Mouse (Mus musculus) heart, embryonic 10.5 days (tissue): ENCODE measurements around the gene Eloa. TPM values are rescaled to one million over a fixed set of nuclear protein-coding genes. Genes with fewer than 3 reads are reported as not detected.

ENCODE experiments used
- DNase-seq: peaks from one replicate; pipeline ENCODE4 v3.0.0-alpha.2; 2017; ENCODE audit warnings: low spot score
- H3K27ac ChIP-seq: fragments of 300-500 bp; sonication (generic); 2 replicates; pipeline ENCODE4 v1.5.1; 2016; ENCODE audit warnings: mild to moderate bottlenecking
- H3K27me3 ChIP-seq: fragments of 300-500 bp; sonication (generic); 2 replicates; pipeline ENCODE4 v1.6.1; 2016; ENCODE audit warnings: mild to moderate bottlenecking; ENCODE audit not compliant: poor library complexity, insufficient read depth, severe bottlenecking
- H3K36me3 ChIP-seq: fragments of 300-500 bp; sonication (generic); 2 replicates; pipeline ENCODE4 v1.6.1; 2016; ENCODE audit warnings: mild to moderate bottlenecking, moderate library complexity
- H3K4me1 ChIP-seq: fragments of 300-500 bp; sonication (generic); 2 replicates; pipeline ENCODE4 v1.6.1; 2016; ENCODE audit warnings: mild to moderate bottlenecking
- H3K4me3 ChIP-seq: fragments of 300-500 bp; sonication (generic); 2 replicates; pipeline ENCODE4 v1.5.1; 2016; ENCODE audit warnings: mild to moderate bottlenecking, moderate library complexity
- H3K9me3 ChIP-seq: fragments of 300-500 bp; sonication (generic); 2 replicates; pipeline ENCODE4 v1.6.1; 2016; ENCODE audit warnings: mild to moderate bottlenecking, moderate library complexity
- WGBS: fragments of 180-500 bp; shearing (Covaris S2); methylation state at CpG from one replicate; pipeline ENCODE4 v1.1.7; 2016; 5-methylcytosine and 5-hydroxymethylcytosine counted together
- polyA plus RNA-seq: library from polyadenylated mRNA; unstranded; fragments of >200 nt; fragmentation: Nextera tagmentation; extraction: Ambion mirVana; gene quantifications from 2 replicates; pipeline ENCODE4 v1.2.1, GENCODE M21; 2016

Eloa gene
- polyA plus RNA-seq, 1 experiment from 2014 or later: 35.6 TPM

DNA sequence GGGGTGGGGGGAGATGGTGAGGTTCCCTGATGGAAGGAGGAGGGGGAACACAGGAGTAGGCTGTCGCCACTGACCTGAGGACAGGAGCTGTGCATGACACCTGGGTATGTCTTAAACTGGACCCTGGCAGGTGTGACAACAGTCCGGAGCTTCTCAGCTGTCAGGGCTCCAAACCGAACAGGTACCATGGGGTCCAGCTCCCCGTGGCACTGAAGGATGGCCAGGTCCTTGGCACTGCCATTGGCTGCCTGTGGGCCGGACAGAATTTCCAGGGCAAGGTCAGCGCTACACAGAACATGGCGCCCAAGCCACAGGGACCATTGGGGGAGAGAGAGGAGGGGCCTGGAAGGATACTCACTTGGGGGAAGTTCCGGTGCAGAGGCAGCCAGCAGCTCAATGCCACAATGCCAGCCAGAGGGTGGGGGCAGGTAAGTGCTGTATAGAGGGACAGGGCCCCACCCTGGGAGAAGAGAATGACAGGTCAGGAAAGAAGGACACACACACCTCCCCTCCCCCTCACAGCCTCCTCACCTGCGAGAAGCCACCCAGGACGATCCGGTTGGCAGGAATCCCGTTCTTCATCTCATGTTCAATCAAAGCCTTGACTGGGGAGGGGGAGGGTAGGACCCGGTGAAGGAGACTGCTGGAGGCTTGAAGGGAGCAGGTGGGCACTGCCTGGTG is 52.4 kb downstream of the Eloa start:
- Histone ChIP-seq H3K9me3 (no peaks in the 10 kb centered on the region), H3K27me3 (no peaks in the 10 kb centered on the region), H3K4me3 (peak overlapping the region; percentile 25; the same call in 1 of the 2 replicates), H3K27ac (no peak overlapping the region), H3K4me1 (peaks cover 58% of the 10 kb centered on the region), H3K36me3 (peaks cover 55% of the 10 kb centered on the region)
- DNase-seq: no peak
- 89% methylated on average over 13 of the region's 13 CpGs for WGBS

DNA sequence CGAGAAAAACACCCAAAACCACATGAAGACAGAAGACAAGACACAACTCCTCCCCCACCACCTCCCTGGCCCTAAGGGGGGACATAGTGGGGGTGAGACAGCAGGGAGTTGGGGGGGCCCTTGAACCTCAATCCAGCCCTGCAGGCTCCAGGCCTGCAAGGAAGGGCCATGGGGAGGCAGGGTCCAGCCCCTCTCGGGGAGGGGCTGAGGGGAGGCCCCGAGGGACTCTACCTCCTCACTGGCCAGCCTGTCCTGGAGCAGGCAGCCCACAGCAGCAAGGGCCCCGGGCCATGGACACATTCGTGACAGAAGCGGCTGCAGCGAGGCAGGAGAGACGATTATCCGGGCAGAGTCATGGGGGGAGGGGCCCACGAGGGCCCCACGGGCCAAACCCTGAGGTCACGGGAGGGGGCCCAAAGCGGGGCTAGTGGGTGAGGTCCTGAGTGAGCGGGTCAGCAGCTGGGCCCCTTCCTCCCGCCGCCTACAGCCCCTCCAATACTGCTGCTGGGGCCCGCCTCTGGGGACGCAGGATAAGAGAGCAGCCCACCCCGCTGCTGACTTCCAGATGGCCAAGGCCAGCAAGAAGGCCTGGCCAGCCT is 53.2 kb downstream of the Eloa start:
- peak overlapping the region; percentile 25; the same call in 1 of the 2 replicates for H3K4me3 ChIP-seq
- WGBS: 64% methylated on average over 19 of the region's 19 CpGs
- no peaks in the 10 kb centered on the region for H3K9me3 ChIP-seq
- DNase-seq: no peak
- peak overlapping the region; percentile 31; the same call in 1 of the 2 replicates for H3K27ac ChIP-seq
- no peaks in the 10 kb centered on the region for H3K27me3 ChIP-seq
- peaks cover 60% of the 10 kb centered on the region for H3K4me1 ChIP-seq
- peaks cover 55% of the 10 kb centered on the region for H3K36me3 ChIP-seq

DNA sequence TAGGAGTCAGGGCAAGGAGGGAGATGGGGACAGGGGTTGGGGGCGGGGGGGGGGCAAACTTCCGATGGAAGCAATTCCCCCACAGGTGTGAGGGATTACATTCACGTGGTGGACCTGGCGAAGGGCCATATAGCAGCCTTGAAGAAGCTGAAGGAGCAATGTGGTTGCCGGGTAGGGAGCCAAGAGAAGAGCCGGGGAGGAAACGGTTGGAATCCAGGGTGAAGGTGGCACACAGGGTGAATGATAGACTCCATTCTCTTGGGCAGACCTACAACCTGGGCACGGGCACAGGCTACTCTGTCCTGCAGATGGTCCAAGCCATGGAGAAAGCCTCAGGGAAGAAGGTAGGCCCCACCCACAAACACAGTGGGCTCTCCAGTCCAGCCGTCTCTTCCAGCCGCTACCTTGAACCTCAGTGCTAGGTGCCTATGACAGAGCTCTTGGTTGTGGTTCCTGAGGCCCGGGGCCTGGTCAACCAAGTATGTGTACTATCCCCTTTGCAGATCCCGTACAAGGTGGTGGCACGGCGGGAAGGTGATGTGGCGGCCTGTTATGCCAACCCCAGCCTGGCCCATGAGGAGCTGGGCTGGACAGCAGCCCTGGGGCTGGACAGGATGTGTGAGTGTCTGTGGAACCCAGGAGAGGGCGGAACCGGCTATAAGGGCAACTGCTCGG is 54.3 kb downstream of the Eloa start:
- Histone ChIP-seq H3K9me3 (no peaks in the 10 kb centered on the region), H3K27me3 (no peaks in the 10 kb centered on the region), H3K4me3 (no peak overlapping the region), H3K36me3 (peaks cover 55% of the 10 kb centered on the region), H3K27ac (no peak overlapping the region), H3K4me1 (peaks cover 61% of the 10 kb centered on the region)
- WGBS: 89% methylated on average over 18 of the region's 18 CpGs
- DNase-seq: no peak

DNA sequence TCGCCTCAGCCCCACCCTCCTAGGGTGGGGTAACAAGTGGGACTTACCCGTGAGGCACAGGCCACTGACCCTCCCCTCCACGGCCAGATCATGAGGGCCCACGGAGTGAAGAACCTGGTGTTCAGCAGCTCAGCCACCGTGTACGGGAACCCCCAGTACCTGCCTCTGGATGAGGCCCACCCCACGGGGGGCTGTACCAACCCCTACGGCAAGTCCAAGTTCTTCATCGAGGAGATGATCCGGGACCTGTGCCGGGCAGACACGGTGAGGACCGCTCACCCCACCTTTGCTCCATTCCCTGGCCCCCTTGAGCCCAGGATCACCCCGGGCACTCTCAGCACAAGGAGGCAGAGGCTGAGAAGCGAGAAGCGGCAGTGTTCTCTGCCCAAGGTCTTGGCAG is 55.3 kb downstream of the Eloa start:
- DNase-seq: no peak

DNA sequence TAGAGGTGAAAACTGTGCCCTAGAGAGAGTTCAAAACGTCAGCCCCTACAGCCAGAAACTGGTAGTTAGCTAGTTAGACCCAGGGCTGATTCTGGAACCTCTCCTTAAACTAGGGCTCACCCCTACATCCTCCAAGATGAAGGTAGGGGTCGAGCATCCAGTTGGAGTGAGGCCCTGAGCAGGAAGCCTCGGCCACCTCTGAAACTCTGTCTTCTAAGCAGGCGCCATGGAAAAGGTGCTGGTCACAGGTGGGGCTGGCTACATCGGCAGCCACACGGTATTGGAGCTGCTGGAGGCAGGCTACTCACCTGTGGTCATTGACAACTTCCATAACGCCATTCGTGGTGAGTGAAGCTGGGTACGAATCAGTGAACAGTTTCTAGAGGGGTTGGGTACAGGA is 56.5 kb downstream of the Eloa start:
- 75% methylated on average over 9 of the region's 9 CpGs for WGBS
- Histone ChIP-seq H3K27ac (no peak overlapping the region), H3K9me3 (no peaks in the 10 kb centered on the region), H3K36me3 (peaks cover 55% of the 10 kb centered on the region), H3K4me3 (0 out of 2 replicates have a peak overlapping the region, but pooled peaks have one; percentile 83), H3K4me1 (peaks cover 44% of the 10 kb centered on the region), H3K27me3 (no peaks in the 10 kb centered on the region)
- DNase-seq: no peak

More for the DNA sequence above, 55.3 kb downstream of the Eloa start:
- no peaks in the 10 kb centered on the region for H3K9me3 ChIP-seq
- peaks cover 52% of the 10 kb centered on the region for H3K4me1 ChIP-seq
- peaks cover 55% of the 10 kb centered on the region for H3K36me3 ChIP-seq
- WGBS: 92% methylated on average over 16 of the region's 16 CpGs
- no peak overlapping the region for H3K27ac ChIP-seq
- no peaks in the 10 kb centered on the region for H3K27me3 ChIP-seq
- no peak overlapping the region for H3K4me3 ChIP-seq

DNA sequence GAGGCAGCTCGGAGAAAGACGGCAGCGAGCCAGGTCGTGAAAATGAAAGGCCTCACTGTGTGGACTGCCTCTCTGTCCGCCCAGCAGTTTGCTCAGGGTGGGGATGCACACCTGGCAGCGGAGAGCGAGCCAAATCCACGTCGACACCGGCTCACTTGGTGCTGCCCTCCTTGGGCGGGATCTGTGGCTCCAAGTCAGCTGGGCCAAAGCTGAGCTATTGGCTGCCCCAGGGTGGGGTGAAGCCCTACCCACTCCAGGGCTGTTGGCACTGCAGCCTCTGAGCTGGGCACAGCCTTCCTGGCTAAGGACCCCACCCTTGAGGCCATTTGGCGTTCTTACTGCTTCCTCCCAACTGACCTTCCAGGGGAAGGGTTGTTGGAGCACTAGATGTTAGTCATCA is 57.1 kb downstream of the Eloa start:
- Histone ChIP-seq H3K27ac (peak overlapping the region; percentile 97), H3K27me3 (no peaks in the 10 kb centered on the region), H3K36me3 (peaks cover 55% of the 10 kb centered on the region), H3K4me3 (peak overlapping the region; percentile 83), H3K4me1 (peaks cover 41% of the 10 kb centered on the region), H3K9me3 (no peaks in the 10 kb centered on the region)
- 6% methylated on average over 12 of the region's 12 CpGs for WGBS
- no peak for DNase-seq

DNA sequence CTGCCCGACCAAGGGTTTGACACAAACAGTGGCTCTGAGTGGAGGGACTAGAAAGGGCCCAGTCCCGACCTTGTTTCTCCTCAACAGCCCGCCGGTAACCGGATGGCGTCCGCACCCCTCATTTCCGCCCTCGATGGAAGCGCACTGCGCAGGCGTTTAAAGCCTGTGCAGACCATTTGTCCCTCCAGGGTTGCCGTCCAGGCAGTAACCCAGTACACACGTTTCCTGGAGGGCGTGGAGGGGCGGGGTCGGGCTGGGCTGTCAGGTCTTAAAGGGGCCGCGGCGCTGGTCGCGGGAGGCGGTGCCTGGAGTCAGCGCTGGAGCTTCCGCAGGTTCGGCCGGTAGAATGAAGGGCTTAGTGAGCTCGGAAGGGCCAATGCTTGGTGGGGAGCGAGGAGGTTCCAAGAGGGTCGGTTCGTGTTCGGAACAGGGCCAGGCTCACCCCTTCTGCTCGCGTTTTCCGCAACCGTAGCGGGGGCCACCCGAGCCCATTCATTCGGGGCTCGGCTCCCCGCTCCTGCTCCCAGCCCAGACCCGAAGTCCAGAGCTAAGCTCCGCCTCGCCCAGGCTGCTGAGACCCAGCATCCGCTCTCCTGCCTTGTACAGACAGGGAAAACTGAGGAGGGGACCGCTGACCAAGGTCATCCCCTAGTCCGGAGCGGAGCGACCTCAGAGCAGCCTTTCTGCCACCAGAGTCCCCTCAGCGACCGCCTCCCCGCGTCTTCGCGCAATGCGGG is 57.9 kb downstream of the Eloa start, which contains the start of gene Gale:
Gene Gale (plus strand): TSS at position 271 of the 737 bp plus-strand sequence.
- Histone ChIP-seq H3K4me3 (peak within 1 kb of the TSS; percentile 83), H3K27ac (peak within 1 kb of the TSS; percentile 97), H3K36me3 (peaks cover 55% of the 10 kb centered on the region), H3K9me3 (no peaks in the 10 kb centered on the region), H3K27me3 (no peaks in the 10 kb centered on the region), H3K4me1 (peaks cover 33% of the 10 kb centered on the region)
- DNase-seq: peak; percentile 98
- WGBS: under 1% methylated on average over 56 of the region's 56 CpGs

DNA sequence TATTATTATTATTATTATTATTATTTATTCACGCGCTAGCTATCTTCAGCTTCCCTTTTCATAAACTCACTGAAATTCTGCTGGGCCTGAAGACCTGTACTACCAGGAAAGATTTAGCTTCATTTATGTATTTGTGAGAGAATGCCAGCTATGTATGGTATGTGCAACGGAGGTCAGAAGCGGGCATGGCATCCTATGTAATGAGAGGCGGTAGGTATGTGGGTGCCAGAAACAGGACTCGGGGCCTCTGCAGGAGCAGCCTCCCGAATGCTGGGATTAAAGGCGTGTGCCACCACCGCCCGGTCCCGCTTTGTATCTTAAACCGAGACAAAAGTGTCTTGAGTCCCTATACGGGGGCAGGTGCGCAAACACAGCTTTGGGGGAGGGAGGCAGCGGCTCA is 58.6 kb downstream of the Eloa start:
- no peaks in the 10 kb centered on the region for H3K9me3 ChIP-seq
- peak overlapping the region; percentile 83 for H3K4me3 ChIP-seq
- no peak for DNase-seq
- H3K36me3 ChIP-seq: peaks cover 50% of the 10 kb centered on the region
- H3K27ac ChIP-seq: peak overlapping the region; percentile 97
- peaks cover 28% of the 10 kb centered on the region for H3K4me1 ChIP-seq
- no peaks in the 10 kb centered on the region for H3K27me3 ChIP-seq
- WGBS: 4% methylated on average over 15 of the region's 15 CpGs

DNA sequence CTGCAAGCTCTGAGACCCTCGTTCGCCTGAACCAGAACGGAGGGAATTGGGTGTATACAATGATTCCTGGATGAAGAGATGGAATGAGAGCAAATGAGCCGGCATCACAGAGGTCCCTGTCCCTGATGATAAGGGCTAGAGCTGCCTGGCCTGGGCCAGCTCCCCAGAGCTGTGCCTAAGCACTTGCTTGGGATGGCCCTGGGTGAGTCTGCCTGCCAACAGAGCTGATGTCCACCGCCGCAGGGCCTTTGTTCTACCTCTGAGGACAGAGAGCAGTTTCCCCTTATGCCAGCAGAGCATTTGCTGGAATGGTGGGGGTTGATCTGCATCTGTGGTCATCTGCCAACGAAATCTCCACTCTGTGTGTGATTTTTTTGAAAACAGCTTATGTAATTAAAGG is 59.4 kb downstream of the Eloa start:
- Histone ChIP-seq H3K9me3 (no peaks in the 10 kb centered on the region), H3K27ac (peak overlapping the region; percentile 97), H3K36me3 (peaks cover 45% of the 10 kb centered on the region), H3K4me3 (peak overlapping the region; percentile 83; the same call in 1 of the 2 replicates), H3K4me1 (peaks cover 28% of the 10 kb centered on the region), H3K27me3 (no peaks in the 10 kb centered on the region)
- 89% methylated on average over 7 of the region's 7 CpGs for WGBS
- no peak for DNase-seq

DNA sequence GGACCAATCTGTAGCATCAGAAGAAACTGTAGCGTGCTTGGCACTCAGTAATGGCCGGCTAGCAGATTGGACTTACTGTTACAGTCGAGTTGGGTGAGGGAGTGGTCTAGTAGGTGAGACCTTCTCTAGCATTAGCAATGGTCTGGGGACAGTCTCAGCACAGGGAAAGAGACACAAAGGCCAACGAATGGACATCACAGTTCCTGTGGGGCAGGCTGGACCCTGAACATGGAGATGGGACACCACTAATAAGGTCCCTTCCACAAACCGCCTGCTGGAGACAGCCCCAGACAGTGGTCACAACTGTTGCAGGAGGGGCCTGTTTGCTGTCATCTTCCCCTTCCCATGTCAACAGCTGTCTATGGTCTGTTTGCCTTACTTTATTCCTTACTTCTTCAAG is 59.9 kb downstream of the Eloa start:
- 85% methylated on average over 5 of the region's 5 CpGs for WGBS
- Histone ChIP-seq H3K27me3 (no peaks in the 10 kb centered on the region), H3K4me1 (peaks cover 28% of the 10 kb centered on the region), H3K4me3 (no peak overlapping the region), H3K9me3 (no peaks in the 10 kb centered on the region), H3K36me3 (peaks cover 40% of the 10 kb centered on the region), H3K27ac (no peak overlapping the region)
- DNase-seq: no peak

DNA sequence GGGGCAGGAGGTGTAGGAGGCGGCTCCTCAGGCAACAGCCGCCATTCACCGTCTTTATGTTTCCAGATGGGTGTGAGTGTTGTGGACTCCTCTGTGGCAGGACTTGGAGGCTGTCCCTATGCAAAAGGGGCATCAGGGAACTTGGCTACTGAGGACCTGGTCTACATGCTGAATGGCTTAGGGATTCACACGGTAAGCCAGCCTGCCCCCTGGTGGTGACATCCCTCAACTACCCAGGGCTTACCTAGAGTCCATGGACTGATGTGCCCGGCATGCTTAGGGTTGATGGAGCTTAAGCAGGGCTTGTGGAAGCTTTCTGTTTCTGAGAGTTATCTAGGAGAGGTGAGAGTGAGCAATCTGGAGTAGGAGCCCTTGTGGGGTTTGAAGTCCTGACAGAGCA is 60.8 kb downstream of the Eloa start:
- DNase-seq: peak; percentile 94
- H3K4me3 ChIP-seq: no peak overlapping the region
- no peak overlapping the region for H3K27ac ChIP-seq
- peaks cover 40% of the 10 kb centered on the region for H3K36me3 ChIP-seq
- no peaks in the 10 kb centered on the region for H3K9me3 ChIP-seq
- peaks cover 28% of the 10 kb centered on the region for H3K4me1 ChIP-seq
- H3K27me3 ChIP-seq: no peaks in the 10 kb centered on the region
- 27% methylated on average over 5 of the region's 5 CpGs for WGBS

DNA sequence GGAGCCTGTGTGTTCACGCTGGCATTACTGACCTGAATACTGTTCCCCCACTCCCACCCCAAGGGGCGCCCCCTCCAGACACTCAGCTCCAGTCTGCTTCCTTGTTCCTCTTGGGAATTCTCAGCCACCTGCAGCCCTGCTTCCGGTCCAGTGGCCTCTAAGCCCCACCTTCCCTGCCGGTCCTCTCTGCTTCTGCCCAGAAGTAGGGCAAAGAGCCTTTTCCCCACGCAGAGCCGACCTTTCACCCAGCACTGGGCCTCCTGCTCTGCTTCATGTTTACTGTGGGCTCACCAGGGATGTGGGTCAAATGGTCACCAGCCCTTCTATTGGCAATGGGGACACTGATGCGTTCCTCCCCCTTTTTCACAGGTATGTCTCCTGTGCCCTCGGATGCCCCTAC is 63.2 kb downstream of the Eloa start:
- no peak for DNase-seq
- WGBS: 72% methylated on average over 8 of the region's 8 CpGs
- Histone ChIP-seq H3K36me3 (peaks cover 48% of the 10 kb centered on the region), H3K4me3 (no peak overlapping the region), H3K27ac (no peak overlapping the region), H3K9me3 (no peaks in the 10 kb centered on the region), H3K27me3 (no peaks in the 10 kb centered on the region), H3K4me1 (peaks cover 12% of the 10 kb centered on the region)
